Mouse (Mus musculus) liver, embryonic 14.5 days (tissue): ENCODE results near the gene Lyrm1.

Experiments used
- CTCF ChIP-seq: IDR thresholded peaks from 2 replicates; pipeline ENCODE4 v1.5.1; 2016; ENCODE audit warnings: antibody characterized with exemption, low read depth, control low read depth
- EP300 ChIP-seq: IDR thresholded peaks from 2 replicates; pipeline ENCODE4 v1.6.1; 2016; ENCODE audit warnings: antibody characterized with exemption, low read depth

- TF ChIP-seq CTCF (no peak), EP300 (no peak)
Observed at GRCm38 (mm10) chr7:119985279-119985912, 89.7 kb downstream of the Lyrm1 start.
